Mouse (Mus musculus) embryo, embryonic 10.5 days (tissue): ENCODE results near the gene Bcl10.
"Not testable (repeated sequence)": the region's sequence is repeated elsewhere in the genome, so short reads cannot be mapped to it uniquely, and the experiment has no call there.

Source experiments
- DNase-seq: peaks from one replicate; pipeline ENCODE4 v3.0.0-alpha.2; 2015; ENCODE audit warnings: low spot score

The Bcl10 gene

DNA sequence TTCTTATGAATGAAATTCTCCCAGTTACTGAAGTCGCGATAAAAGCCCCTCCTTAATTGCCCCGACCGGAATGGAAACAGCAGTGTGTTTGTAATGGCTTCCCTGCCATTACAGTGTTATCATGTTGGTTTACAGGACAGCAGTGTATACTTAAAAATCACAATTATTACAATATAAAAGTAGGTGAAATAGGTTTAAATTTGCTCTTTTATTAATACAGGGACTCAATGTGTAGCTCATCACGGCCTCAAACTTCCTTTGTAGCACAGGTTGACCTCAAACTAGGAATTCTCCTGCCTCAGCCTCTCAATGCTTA lies 28.2 kb downstream of the Bcl10 start:
- no peak for DNase-seq

- no peak for DNase-seq
Measured at GRCm38 (mm10) chr3:145951287-145952165, 28.9 kb downstream of the Bcl10 start.

DNA sequence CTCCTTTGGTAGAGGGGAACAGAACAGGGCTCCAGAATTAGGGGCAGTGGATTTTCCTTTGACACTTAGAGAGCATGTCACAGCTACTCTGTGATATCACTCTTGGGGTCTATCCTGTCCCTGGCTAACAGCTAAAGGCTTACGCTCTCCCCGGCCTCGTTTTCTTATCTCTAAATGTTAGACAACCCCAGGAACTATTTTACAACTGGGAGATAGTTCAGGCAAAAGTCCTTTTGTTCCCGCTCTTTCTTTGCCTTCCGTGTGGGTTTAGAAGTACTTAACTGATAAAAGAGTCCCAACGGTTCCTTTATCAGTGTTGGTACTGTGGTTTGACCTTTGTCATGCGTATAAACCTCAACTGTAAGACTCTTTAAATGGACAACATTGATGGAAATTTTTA lies 30.3 kb downstream of the Bcl10 start:
- DNase-seq = no peak

DNA sequence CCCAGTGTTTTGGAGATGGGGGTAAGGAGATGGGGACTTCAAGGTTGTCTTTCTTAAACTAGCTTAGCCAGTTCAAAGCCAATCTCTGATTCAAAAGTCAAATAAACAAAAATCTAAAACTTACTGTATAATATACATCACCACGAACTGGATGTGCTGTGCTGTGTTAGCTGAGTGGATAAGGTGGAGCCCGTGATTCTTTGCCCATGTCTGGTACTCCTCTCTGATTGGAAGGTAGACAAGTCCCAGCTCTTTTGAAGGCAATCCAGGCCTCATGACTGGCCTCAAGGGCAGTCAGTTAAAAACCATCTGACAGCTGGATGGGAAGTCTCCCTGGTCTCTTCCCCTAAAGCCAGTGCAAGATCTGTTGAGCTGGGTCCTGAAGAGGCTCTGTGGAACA lies 30.8 kb downstream of the Bcl10 start:
- no peak for DNase-seq

DNA sequence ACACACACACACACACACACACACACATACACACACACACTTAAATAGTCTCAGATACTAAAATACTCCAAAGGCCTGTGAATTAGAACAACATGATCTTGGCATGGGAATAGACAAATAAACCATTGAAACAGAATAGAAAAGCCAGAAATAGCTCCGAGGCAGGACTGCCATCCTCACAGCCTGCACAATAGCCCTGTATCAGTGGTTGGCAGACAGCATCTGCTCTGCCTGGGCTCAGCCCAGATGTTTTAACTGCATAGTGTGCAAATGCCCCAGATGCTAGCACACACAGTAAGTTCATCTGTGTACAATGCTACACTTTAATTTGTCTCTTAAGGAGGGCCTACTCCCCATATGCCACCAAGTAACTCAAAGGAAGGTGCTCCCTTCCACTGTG lies 37.2 kb downstream of the Bcl10 start:
- no peak for DNase-seq

- DNase-seq = no peak
Measured at GRCm38 (mm10) chr3:145962411-145962810, 39.8 kb downstream of the Bcl10 start.

DNA sequence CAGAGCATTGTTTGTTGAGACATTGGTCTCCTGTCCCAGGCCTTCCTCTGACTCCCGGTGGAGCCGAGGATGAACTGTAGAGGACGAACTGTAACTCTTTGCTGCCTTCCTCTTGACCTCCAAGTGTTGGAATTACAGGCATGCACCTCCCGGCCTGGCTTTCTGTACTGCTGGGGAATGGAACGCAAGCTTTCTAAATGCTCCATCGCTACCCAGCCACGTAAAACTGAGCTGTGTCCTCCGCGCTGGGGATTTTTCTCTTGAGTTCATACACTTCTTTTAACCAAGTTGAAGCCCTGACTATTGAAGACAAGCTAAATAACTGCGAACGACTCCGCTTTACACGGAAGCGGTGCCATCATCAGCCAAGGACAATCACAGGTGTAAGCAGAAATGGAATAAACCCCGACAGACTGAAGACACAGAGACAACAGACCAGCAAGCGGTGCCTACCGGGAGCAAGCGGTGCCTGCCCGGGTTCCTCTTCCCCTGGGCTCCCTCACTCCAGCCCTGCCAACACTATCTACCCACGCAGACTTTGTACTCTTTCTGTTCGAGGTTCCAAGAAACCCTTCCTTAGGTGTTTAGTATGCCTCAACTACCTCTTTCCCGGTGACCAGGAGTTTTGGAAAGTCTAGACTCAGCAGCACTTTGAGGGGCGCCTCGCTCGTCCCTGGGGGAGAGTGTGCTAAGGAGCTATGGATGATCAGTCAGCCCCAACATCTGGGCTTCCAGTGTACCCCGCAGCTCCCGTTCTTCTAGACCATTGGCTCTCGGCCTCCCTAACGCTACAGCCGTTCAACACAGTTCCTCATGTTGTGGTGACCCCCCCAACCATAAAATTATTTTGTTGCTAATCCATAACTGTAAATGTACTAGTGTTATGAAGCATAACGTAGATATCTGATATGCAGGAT lies 40.8 kb downstream of the Bcl10 start:
- DNase-seq = peak; percentile 50

DNA sequence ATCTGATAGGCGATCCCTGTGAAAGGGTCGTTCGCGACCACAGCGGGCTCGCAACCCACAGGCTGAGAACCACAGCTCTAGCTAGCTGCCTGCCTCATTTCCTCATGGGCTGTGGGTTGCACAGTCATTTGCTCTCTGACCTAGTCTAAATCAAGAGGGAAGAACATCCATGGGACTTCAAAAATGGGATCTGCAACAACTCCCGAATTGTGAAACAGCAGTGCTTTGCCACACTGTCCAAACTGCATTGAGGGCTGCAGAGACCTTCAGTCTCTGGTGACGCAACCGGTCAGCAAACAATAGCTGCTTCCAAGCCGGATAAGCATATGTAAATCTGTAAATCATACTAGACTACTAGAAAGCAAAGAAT lies 41.4 kb downstream of the Bcl10 start:
- DNase-seq = peak; percentile 63

DNA sequence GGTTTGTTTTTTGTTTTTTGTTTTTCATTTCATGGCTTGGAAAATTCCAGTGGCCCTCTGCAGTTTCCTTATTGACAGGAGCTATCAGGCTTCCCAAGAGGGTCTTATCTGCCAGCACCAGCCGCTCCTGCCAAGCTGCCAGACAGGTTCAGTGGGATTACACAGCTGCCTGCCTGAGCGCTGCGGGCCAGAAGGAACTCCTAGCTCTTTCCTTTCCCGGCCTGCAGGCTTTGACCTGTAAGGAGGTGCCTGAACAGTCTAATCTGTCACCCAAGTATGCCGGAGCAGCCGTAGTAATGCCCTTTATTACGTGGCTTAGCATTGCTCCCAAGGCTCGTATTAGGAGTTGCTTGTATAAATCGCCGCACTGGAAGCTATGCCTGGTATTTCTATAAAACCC lies 41.9 kb downstream of the Bcl10 start:
- DNase-seq = peak; percentile 70

- DNase-seq = not testable (repeated sequence)
Measured at GRCm38 (mm10) chr3:145965583-145965982, 43.0 kb downstream of the Bcl10 start.

- DNase-seq = no peak
Measured at GRCm38 (mm10) chr3:145966806-145967205, 44.2 kb downstream of the Bcl10 start.

- DNase-seq = no peak
Measured at GRCm38 (mm10) chr3:145969031-145969501, 46.5 kb downstream of the Bcl10 start.

DNA sequence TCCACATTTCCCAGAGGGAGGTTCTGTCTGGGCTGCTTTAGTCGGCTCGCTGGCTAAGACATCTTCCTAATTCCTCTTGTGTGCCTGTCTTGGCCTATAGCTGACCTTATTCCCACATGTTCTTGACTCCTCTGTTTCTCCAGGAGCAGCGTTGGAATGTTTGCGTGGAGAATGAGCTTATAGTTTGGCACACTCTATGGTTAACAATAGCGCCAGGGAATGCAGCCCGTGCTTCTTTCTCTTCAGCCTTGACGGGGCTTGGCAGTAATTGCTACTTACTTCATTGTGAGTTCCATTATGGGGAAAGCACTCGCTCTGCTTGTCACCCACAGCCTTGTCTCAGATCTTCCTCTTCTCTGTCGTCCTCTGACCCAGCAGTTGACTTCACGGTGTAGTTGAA lies 48.9 kb downstream of the Bcl10 start:
- DNase-seq = no peak

DNA sequence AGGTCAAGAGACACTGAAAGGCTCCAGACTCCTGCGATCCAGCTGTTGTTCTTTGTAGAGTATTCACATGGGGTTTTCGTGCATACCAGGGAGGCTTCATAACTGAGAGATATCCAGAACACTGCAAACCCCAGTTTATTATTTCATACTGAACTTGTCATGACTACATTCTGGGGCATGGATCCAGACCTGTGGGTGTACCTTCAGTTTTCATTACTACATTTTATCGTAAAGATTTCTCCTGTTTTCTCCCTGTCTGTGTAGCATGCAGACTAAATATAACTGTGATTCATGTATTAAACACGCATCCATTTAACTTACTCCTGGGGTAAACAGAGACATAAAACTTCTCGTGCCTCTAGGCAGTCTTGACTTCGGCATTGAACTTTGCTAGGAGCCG lies 52.4 kb downstream of the Bcl10 start:
- no peak for DNase-seq
